Mouse (Mus musculus): ENCODE measurements around the gene 1110051M20Rik.
"Not testable (repeated sequence)": the region's sequence is repeated elsewhere in the genome, so short reads cannot be mapped to it uniquely, and the experiment has no call there.

1110051M20Rik gene

GRCm38 (mm10) chr2:91258054-91258453 lies 186.4 kb downstream of the 1110051M20Rik start:
- peak in 1 of 2 experiments; percentile 52 for DNase-seq

GRCm38 (mm10) chr2:91257126-91257980 lies 187.2 kb downstream of the 1110051M20Rik start:
- peak; percentile 60 to 79 for DNase-seq

GRCm38 (mm10) chr2:91256256-91257125 lies 188.0 kb downstream of the 1110051M20Rik start:
- peak; percentile 73 to 81 for DNase-seq

- peak; percentile 31 to 49 for DNase-seq
Measured at GRCm38 (mm10) chr2:91255661-91256150, 188.8 kb downstream of the 1110051M20Rik start, which contains the start of gene Pacsin3. Gene Pacsin3 (plus strand): TSS chr2:91255954.

- DNase-seq = no peak
Measured at GRCm38 (mm10) chr2:91254725-91255380, 189.7 kb downstream of the 1110051M20Rik start.

GRCm38 (mm10) chr2:91252512-91252911 lies 192.0 kb downstream of the 1110051M20Rik start:
- no peak for DNase-seq

GRCm38 (mm10) chr2:91252001-91252400 lies 192.5 kb downstream of the 1110051M20Rik start:
- DNase-seq = no peak

- DNase-seq = no peak
Measured at GRCm38 (mm10) chr2:91248366-91248765, 196.1 kb downstream of the 1110051M20Rik start.

GRCm38 (mm10) chr2:91244557-91245228 lies 199.8 kb downstream of the 1110051M20Rik start:
- no peak for DNase-seq

GRCm38 (mm10) chr2:91243416-91243815 lies 201.1 kb downstream of the 1110051M20Rik start:
- DNase-seq = no peak

- DNase-seq = no peak
Measured at GRCm38 (mm10) chr2:91242547-91242946, 202.0 kb downstream of the 1110051M20Rik start.

- not testable (repeated sequence) for DNase-seq
Measured at GRCm38 (mm10) chr2:91237511-91238080, 206.9 kb downstream of the 1110051M20Rik start.

GRCm38 (mm10) chr2:91236601-91237510 lies 207.6 kb downstream of the 1110051M20Rik start, which contains the start of gene Ddb2:
Gene Ddb2 (minus strand): TSS chr2:91236982.
- peak; percentile 95 to 96 for DNase-seq

GRCm38 (mm10) chr2:91229735-91230134 lies 214.8 kb downstream of the 1110051M20Rik start:
- no peak for DNase-seq

Data from lung, postnatal 4 days (tissue).